Mouse (Mus musculus): ENCODE measurements around the gene Cavin1.

DNA sequence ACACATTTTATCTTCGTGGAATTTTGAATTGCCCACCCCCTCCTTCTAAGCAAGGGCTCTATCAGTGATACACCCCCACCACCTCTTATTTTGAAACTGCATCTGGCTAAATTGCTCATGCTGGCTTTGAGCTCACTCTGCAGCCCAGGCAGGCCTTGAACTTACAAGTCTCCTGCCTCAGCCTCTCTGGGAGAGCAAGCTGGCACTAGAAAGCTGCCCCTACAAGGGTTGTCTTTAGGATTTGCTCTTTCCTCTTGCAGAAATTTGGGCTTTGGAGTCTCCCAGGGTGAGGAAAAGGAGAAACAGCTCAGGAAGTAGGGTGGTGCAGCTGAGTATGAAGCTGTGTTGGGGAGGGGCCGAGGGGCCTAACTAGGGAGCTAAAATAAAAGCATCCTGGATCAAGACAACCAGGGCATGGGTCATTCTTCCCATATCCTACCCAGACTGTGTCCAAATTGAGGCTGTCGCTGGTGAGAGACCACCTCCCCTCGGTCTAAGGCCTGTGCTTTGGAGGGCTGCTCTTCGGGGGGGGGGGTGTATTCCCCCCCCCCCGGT lies 12.7 kb downstream of the Cavin1 start:
- TF ChIP-seq GATA1 (IDR thresholded peaks at IDR 0.05; ENCODE audit: borderline replicate concordance, low read length): no peak
- TF ChIP-seq FLI1 (IDR thresholded peaks at IDR 0.05; ENCODE audit: low read length): no peak

Data from megakaryocyte, embryonic 14.5 days (primary cell).